In genomic region chr6:50318150-50318549, GRCm38 (mm10) we compare ENCODE assay signal across 27 mouse cellular contexts. TPM values are rescaled to one million over a fixed set of nuclear protein-coding genes. Genes with fewer than 3 reads are reported as not detected.
A peak's percentile ranks its signal among the peaks of the same experiment; 100 is the strongest.
DNase-seq lines count a peak whose midpoint lies in the region; ATAC-seq and TF ChIP-seq lines count a peak whose summit lies in the region.
"Had no signal": no experiment of that assay in that cellular context is flagged by ENCODE, and none has a peak within 500 bp of the region (broad histone marks: within the 10 kb centered on the region; RNA-seq: fewer than 3 reads in every experiment).

No protein-coding gene starts in this region.

- ATAC-seq in frontal cortex, adult (ENCODE audit: low TSS enrichment) = peak; percentile 7
- ATAC-seq: hindbrain, embryonic 16.5 days; liver, embryonic 12.5 days; Patski had no signal

- 72% methylated on average over 2 of the region's 2 CpGs for WGBS in embryonic facial prominence, embryonic 10.5 days

- H3K9me3 ChIP-seq in ES-Bruce4 (replicated peaks; ENCODE audit: control insufficient read depth, insufficient read depth, low read length, poor library complexity, severe bottlenecking) = no peaks in the 10 kb centered on the region
- H3K9me3 ChIP-seq in embryonic facial prominence, embryonic 10.5 days = no peaks in the 10 kb centered on the region
- H3K9me3 ChIP-seq: embryonic facial prominence, embryonic 12.5 days; forebrain, embryonic 12.5 days; G1E; heart, embryonic 15.5 days; limb, embryonic 13.5 days; liver, embryonic 12.5 days; neural tube, embryonic 12.5 days had no signal

- no peak overlapping the region for H3K4me3 ChIP-seq in layer of hippocampus, adult 2 months
- no peak overlapping the region for H3K4me3 ChIP-seq in ES-Bruce4 (ENCODE audit: low read depth, low read length)
- H3K4me3 ChIP-seq in embryonic facial prominence, embryonic 10.5 days = no peak overlapping the region
- H3K4me3 ChIP-seq: embryonic facial prominence, embryonic 12.5 days; forebrain, embryonic 12.5 days; heart, embryonic 15.5 days; limb, embryonic 13.5 days; liver, embryonic 12.5 days; neural tube, embryonic 12.5 days had no signal

- H3K27ac ChIP-seq in layer of hippocampus, adult 2 months = peak overlapping the region; percentile 81
- peak overlapping the region; percentile 79 for H3K27ac ChIP-seq in ES-Bruce4 (ENCODE audit: insufficient read depth, low read length)
- peak overlapping the region; percentile 19; the same call in 1 of the 2 replicates for H3K27ac ChIP-seq in embryonic facial prominence, embryonic 10.5 days (replicated peaks)
- H3K27ac ChIP-seq: embryonic facial prominence, embryonic 12.5 days; heart, embryonic 15.5 days; limb, embryonic 13.5 days; liver, embryonic 12.5 days; neural tube, embryonic 12.5 days; stomach, postnatal 0 days had no signal

- intact Hi-C loops in heart, postnatal 14 days (cut with DNase I) = loop anchor here (5.0 kb wide), 1 partner anchor 34 kb away; no protein-coding TSS in a partner anchor

- TF ChIP-seq POLR2A in ES-Bruce4 (IDR thresholded peaks at IDR 0.05; ENCODE audit: insufficient read depth, low read length) = no peak

- no peaks in the 10 kb centered on the region for H3K36me3 ChIP-seq in ES-Bruce4 (ENCODE audit: control insufficient read depth, insufficient read depth, low read length, poor library complexity, severe bottlenecking)
- peaks cover 4% of the 10 kb centered on the region; the same call in 1 of the 2 replicates for H3K36me3 ChIP-seq in embryonic facial prominence, embryonic 10.5 days (replicated peaks)
- H3K36me3 ChIP-seq: forebrain, embryonic 12.5 days; G1E; liver, embryonic 12.5 days; neural tube, embryonic 12.5 days had no signal

- H3K27me3 ChIP-seq in ES-Bruce4 (ENCODE audit: control insufficient read depth, insufficient read depth, low read length, poor library complexity, severe bottlenecking) = no peaks in the 10 kb centered on the region
- H3K27me3 ChIP-seq in embryonic facial prominence, embryonic 10.5 days (replicated peaks; ENCODE audit: low read depth, poor library complexity, severe bottlenecking) = no peaks in the 10 kb centered on the region
- H3K27me3 ChIP-seq: embryonic facial prominence, embryonic 12.5 days; forebrain, embryonic 12.5 days; heart, embryonic 15.5 days; limb, embryonic 13.5 days; liver, embryonic 12.5 days; neural tube, embryonic 12.5 days; Patski had no signal

- TF ChIP-seq EP300 in ES-Bruce4 (IDR thresholded peaks at IDR 0.05; ENCODE audit: insufficient read depth, low read depth, low read length) = no peak

- no peak for DNase-seq in frontal cortex, adult 2 months (ENCODE audit: extremely low spot score in 1 of 2, low spot score in 1 of 2)
- no peak for DNase-seq in layer of hippocampus, adult 2 months (ENCODE audit: low spot score in 2 of 2)
- DNase-seq in layer of hippocampus, adult 18-20 months (ENCODE audit: low spot score in 2 of 2) = no peak
- no peak for DNase-seq in embryonic facial prominence, embryonic 10.5 days (ENCODE audit: low spot score)
- no peak for DNase-seq in natural killer cell, adult 2 months (ENCODE audit: low spot score in 2 of 2)
- DNase-seq in heart, postnatal 14 days = no peak
- DNase-seq: adrenal gland, postnatal 36 days; cerebellum, adult 11 months; cerebellum, adult 9-11 months; gastrocnemius, postnatal 10 days; kidney, adult 9 months; kidney, postnatal 14 days; layer of hippocampus, postnatal 36 days; lung, adult 2 months; lung, postnatal 14 days had no signal

- no peak overlapping the region for H3K9ac ChIP-seq in ES-Bruce4 (ENCODE audit: low read depth, poor library complexity, severe bottlenecking)
- H3K9ac ChIP-seq: embryonic facial prominence, embryonic 12.5 days; forebrain, embryonic 12.5 days; heart, embryonic 15.5 days; limb, embryonic 13.5 days; liver, embryonic 12.5 days; neural tube, embryonic 12.5 days had no signal

- peaks cover 6% of the 10 kb centered on the region for H3K4me1 ChIP-seq in ES-Bruce4 (ENCODE audit: control insufficient read depth, insufficient read depth, low read length)
- H3K4me1 ChIP-seq in embryonic facial prominence, embryonic 10.5 days = peaks cover 5% of the 10 kb centered on the region
- H3K4me1 ChIP-seq: liver, embryonic 12.5 days; neural tube, embryonic 12.5 days had no signal

- TF ChIP-seq CTCF in layer of hippocampus, adult 2 months (conservative IDR thresholded peaks at IDR 0.05) = no peak
- no peak for TF ChIP-seq CTCF in ES-Bruce4 (IDR thresholded peaks at IDR 0.05; ENCODE audit: low read depth, low read length)

RNA-seq across cellular contexts. Expression of gene Gsdme, which starts 54.5 kb away (rescaled TPM):
- polyA plus RNA-seq in frontal cortex, adult 2 months (2012; rRNA removed) = 11.1 and 11.6 TPM in 2 replicates
- 10 to 100 TPM; 10.9 to 12.4 TPM for total RNA-seq in layer of hippocampus, adult 2 months (2021)
- 10 to 100 TPM in 1 of 2 experiments, 1 to 10 TPM in 1; 10.0 to 10.7 TPM for total RNA-seq in layer of hippocampus, adult 18-20 months (2021)
- 0.62 and 1.1 TPM in 2 replicates for polyA plus RNA-seq in ES-Bruce4 (2011; ENCODE audit: insufficient read depth, insufficient read length, low read depth, missing spikeins)
- polyA plus RNA-seq in embryonic facial prominence, embryonic 10.5 days (2016; fragmentation: Nextera tagmentation; extraction: Ambion mirVana) = 49.3 and 50.7 TPM in 2 replicates
- total RNA-seq in heart, postnatal 14 days (2021) = under 1 TPM; 0.31 to 0.44 TPM

Comparison
In these comparisons a context has a peak if more than half of its experiments do, and no peak if none do; other contexts are left out.
1. H3K27ac ChIP-seq: peak in every context shown above with its lines; median percentile 81 in layer of hippocampus, adult 2 months; 79 in ES-Bruce4; 19 in embryonic facial prominence, embryonic 10.5 days.
2. RNA of gene Gsdme, which starts 54.5 kb away (total RNA-seq): 10.9 to 12.4 TPM in layer of hippocampus, adult 2 months and 10.0 to 10.7 TPM in layer of hippocampus, adult 18-20 months; 0.31 to 0.44 TPM in heart, postnatal 14 days; every median in the first group is over 4 times any median in the second.